Mouse (Mus musculus): ENCODE measurements at regions not wholly inside any gene's neighbourhood (a gene's known extent, or its start where the extent isn't known, plus 50 kb on each side); places are given as distances from the start of the nearest gene placed in this dataset.

GRCm38 (mm10) chr4:101342071-101342762 lies 76.9 kb upstream of the Ak4 start:
- no peak for DNase-seq (ENCODE audit: low spot score in 2 of 2)

- no peak for DNase-seq (ENCODE audit: low spot score in 2 of 2)
Observed at GRCm38 (mm10) chr4:101340741-101341140, 75.7 kb upstream of the Jak1 start.

- no peak for DNase-seq (ENCODE audit: low spot score in 2 of 2)
Observed at GRCm38 (mm10) chr4:101338211-101338610, 73.1 kb upstream of the Jak1 start.

GRCm38 (mm10) chr4:101336811-101337210 lies 71.7 kb upstream of the Jak1 start:
- DNase-seq (ENCODE audit: low spot score in 2 of 2): no peak

GRCm38 (mm10) chr4:101336371-101336770 lies 71.3 kb upstream of the Jak1 start:
- DNase-seq (ENCODE audit: low spot score in 2 of 2): no peak

GRCm38 (mm10) chr4:101333868-101334267 lies 68.8 kb upstream of the Jak1 start:
- no peak for DNase-seq (ENCODE audit: low spot score in 2 of 2)

- DNase-seq (ENCODE audit: low spot score in 2 of 2): no peak
Observed at GRCm38 (mm10) chr4:101333036-101333435, 68.0 kb upstream of the Jak1 start.

- DNase-seq (ENCODE audit: low spot score in 2 of 2): no peak
Observed at GRCm38 (mm10) chr4:101331231-101331630, 66.1 kb upstream of the Jak1 start.

GRCm38 (mm10) chr4:101329060-101329459 lies 64.0 kb upstream of the Jak1 start:
- no peak for DNase-seq (ENCODE audit: low spot score in 2 of 2)

- no peak for DNase-seq (ENCODE audit: low spot score in 2 of 2)
Observed at GRCm38 (mm10) chr4:101326067-101326466, 61.0 kb upstream of the Jak1 start.

- no peak for DNase-seq (ENCODE audit: low spot score in 2 of 2)
Observed at GRCm38 (mm10) chr4:101321731-101322130, 56.6 kb upstream of the Jak1 start.

GRCm38 (mm10) chr4:101320587-101320986 lies 55.5 kb upstream of the Jak1 start:
- DNase-seq (ENCODE audit: low spot score in 2 of 2): no peak

- no peak for DNase-seq (ENCODE audit: low spot score in 2 of 2)
Observed at GRCm38 (mm10) chr4:101319681-101320220, 54.7 kb upstream of the Jak1 start.

- DNase-seq (ENCODE audit: low spot score in 2 of 2): no peak
Observed at GRCm38 (mm10) chr4:101318836-101319235, 53.8 kb upstream of the Jak1 start.

GRCm38 (mm10) chr4:101316061-101316460 lies 51.0 kb upstream of the Jak1 start:
- DNase-seq (ENCODE audit: low spot score in 2 of 2): no peak

Small RNA genes lying in the stretch of these regions (microRNA-seq; reads per million reads assigned to microRNA genes)
- gene Mir101a: 60.3 to 169 reads per million in 2 experiments
